Mouse (Mus musculus) stomach, postnatal 0 days (tissue): ENCODE measurements around the gene Limk1. TPM values are rescaled to one million over a fixed set of nuclear protein-coding genes. Genes with fewer than 3 reads are reported as not detected.

Source experiments
- ATAC-seq: fragments of 200-750 bp; cut with Nextera tagmentation; 2 replicates; pipeline ENCODE4 v1.8.0; 2017; ENCODE audit not compliant: low FRiP score, low TSS enrichment
- DNase-seq: peaks from one replicate; pipeline ENCODE4 v3.0.0-alpha.2; 2016; ENCODE audit warnings: low spot score
- H3K27ac ChIP-seq: fragments of 300-500 bp; sonication (generic); replicated peaks from 2 replicates; pipeline ENCODE4 v1.5.1; 2014; ENCODE audit warnings: mild to moderate bottlenecking, control low read depth
- H3K27me3 ChIP-seq: fragments of 300-500 bp; sonication (generic); 2 replicates; pipeline ENCODE4 v1.6.1; 2014; ENCODE audit warnings: low read length; ENCODE audit not compliant: control insufficient read depth, insufficient read depth
- H3K36me3 ChIP-seq: fragments of 300-500 bp; sonication (generic); 2 replicates; pipeline ENCODE4 v1.6.1; 2014; ENCODE audit warnings: low read length, mixed read lengths; ENCODE audit not compliant: control insufficient read depth, insufficient read depth
- H3K4me1 ChIP-seq: fragments of 300-500 bp; sonication (generic); replicated peaks from 2 replicates; pipeline ENCODE4 v1.6.1; 2014; ENCODE audit warnings: antibody characterized with exemption; ENCODE audit not compliant: control insufficient read depth, insufficient read depth
- H3K4me2 ChIP-seq: fragments of 300-500 bp; sonication (generic); replicated peaks from 2 replicates; pipeline ENCODE4 v1.6.1; 2014; ENCODE audit warnings: low read depth, mild to moderate bottlenecking, control low read depth, moderate library complexity
- H3K4me3 ChIP-seq: fragments of 300-500 bp; sonication (generic); 2 replicates; pipeline ENCODE4 v1.5.1; 2014; ENCODE audit warnings: low read depth, low read length, control low read depth
- H3K9ac ChIP-seq: fragments of 300-500 bp; sonication (generic); 2 replicates; pipeline ENCODE4 v1.6.1; 2014; ENCODE audit warnings: mild to moderate bottlenecking, low read length, control low read depth, mixed read lengths
- H3K9me3 ChIP-seq: fragments of 300-500 bp; sonication (generic); 2 replicates; pipeline ENCODE4 v1.6.1; 2016; ENCODE audit warnings: low read length; ENCODE audit not compliant: control insufficient read depth
- CTCF ChIP-seq: IDR thresholded peaks from 2 replicates; pipeline ENCODE4 v1.5.1; 2016; ENCODE audit warnings: antibody characterized with exemption, low read depth, mild to moderate bottlenecking, moderate library complexity
- EP300 ChIP-seq: optimal IDR thresholded peaks from 2 replicates; pipeline ENCODE3; 2016; ENCODE audit warnings: antibody characterized with exemption
- WGBS: fragments of 180-500 bp; shearing (Covaris S2); extraction: QIAGEN DNeasy Blood & Tissue Kit; methylation state at CpG from one replicate; pipeline ENCODE4 v1.1.7; 2014; 5-methylcytosine and 5-hydroxymethylcytosine counted together
- polyA plus RNA-seq: library from polyadenylated mRNA; unstranded; fragments of >200 nt; fragmentation: Nextera tagmentation; extraction: Ambion mirVana; gene quantifications from 2 replicates; pipeline ENCODE4 v1.2.1, GENCODE M21; 2015

The Limk1 gene
- 1.9 and 2.2 TPM in 2 replicates for polyA plus RNA-seq

DNA sequence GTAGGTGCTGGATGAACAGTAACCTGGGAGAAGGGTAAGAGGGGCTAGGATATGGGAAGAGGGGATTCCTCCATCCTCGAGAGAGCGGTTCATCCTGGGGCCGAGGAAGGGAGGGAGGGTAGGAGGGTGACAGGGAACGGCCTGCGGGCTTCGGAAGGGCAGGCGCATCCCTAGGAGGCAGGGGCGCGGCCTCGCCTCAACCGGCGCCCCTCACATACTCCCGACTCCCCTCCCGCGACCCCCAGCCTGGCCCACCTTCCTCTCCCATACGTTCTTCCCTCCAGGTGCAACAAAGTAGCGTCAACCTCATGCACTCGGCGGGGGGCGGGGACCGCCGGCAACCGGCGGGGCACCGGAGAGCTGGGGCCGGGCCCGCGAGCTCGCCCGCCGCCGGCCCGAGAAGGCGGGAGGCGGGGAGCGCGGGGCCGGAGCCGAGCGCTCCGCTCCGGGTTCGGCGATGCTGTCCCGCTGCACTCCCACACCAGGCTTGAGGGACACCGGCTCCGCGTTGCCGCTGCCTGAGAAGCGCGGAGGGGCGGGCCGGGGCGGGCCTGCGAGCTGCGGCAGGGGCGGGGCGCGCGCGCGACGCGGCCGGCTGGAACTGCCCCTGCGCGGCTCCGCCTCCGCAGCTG, at the start of gene Limk1:
Gene Limk1 (minus strand): TSS at position 513 of the 632 bp plus-strand sequence.
- no peaks in the 10 kb centered on the region for H3K36me3 ChIP-seq
- H3K4me1 ChIP-seq: no peaks in the 10 kb centered on the region
- H3K9me3 ChIP-seq: no peaks in the 10 kb centered on the region
- no peaks in the 10 kb centered on the region for H3K27me3 ChIP-seq
- H3K9ac ChIP-seq: peak within 1 kb of the TSS; percentile 70
- H3K4me2 ChIP-seq: peak within 1 kb of the TSS; percentile 98
- no peak for DNase-seq
- H3K4me3 ChIP-seq: peak within 1 kb of the TSS; percentile 73
- WGBS: 1% methylated on average over 40 of the region's 69 CpGs
- TF ChIP-seq CTCF (no peak), EP300 (no peak)
- H3K27ac ChIP-seq: peak within 1 kb of the TSS; percentile 67; the same call in 1 of the 2 replicates
- no peak; the same call in 1 of the 2 replicates for ATAC-seq

DNA sequence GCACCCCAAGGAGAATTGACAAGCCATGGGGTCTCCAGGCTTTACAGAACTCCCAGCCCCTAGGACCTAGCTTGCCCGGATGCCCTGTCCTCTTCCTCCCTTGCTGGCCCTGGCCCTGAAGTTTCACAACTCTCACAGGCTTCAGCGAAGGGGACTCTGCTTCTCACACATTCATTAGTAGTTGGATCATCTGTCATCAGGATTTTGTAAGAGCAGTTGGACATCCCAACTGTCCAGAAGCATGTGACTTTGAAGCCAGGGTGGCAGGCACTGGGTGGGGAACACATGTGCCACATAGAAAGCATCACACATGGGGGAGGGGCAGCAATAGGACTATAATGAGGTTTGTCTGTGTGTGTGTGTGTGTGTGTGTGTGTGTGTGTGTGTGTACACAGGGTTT, 46.5 kb upstream of the Limk1 start:
- TF ChIP-seq CTCF (no peak), EP300 (no peak)
- H3K36me3 ChIP-seq: no peaks in the 10 kb centered on the region; the same call in 1 of the 2 replicates
- no peaks in the 10 kb centered on the region for H3K9me3 ChIP-seq
- H3K4me1 ChIP-seq: 0 out of 2 replicates have a peak, but pooled peaks cover 3% of the 10 kb centered on the region
- DNase-seq: no peak
- H3K27ac ChIP-seq: no peak overlapping the region; the same call in 1 of the 2 replicates
- no peaks in the 10 kb centered on the region for H3K27me3 ChIP-seq
- no peak overlapping the region for H3K4me3 ChIP-seq
- 0 out of 2 replicates have a peak, but pooled peaks have one; percentile 16 for ATAC-seq
- WGBS: 61% methylated on average over 2 of the region's 2 CpGs
- H3K4me2 ChIP-seq: no peak overlapping the region
- H3K9ac ChIP-seq: no peak overlapping the region

DNA sequence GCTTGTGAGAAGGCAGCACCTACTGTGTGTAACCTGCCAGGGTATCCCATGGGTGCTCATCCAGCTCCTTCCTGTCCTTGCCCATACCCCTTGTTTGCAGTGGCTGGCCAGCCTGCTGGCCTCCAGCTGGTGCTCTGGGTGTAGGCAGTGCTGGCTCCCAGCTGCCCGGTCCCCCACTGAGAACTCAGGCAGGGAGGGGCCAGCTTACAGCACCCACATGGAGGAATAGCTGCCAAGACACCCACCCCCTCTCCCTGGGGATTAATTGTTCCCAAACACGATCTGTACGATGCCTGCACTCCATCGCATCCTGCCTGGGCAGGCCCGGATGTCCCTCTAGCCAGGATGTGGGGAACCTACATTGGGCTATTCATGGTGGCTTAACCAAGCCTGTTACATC, 45.7 kb upstream of the Limk1 start:
- DNase-seq (no peak), ATAC-seq (peak; percentile 46; the same call in 1 of the 2 replicates)
- no peak overlapping the region for H3K9ac ChIP-seq
- no peak overlapping the region for H3K4me2 ChIP-seq
- H3K4me3 ChIP-seq: no peak overlapping the region
- H3K9me3 ChIP-seq: no peaks in the 10 kb centered on the region
- peaks cover 2% of the 10 kb centered on the region; the same call in 1 of the 2 replicates for H3K36me3 ChIP-seq
- 37% methylated on average over 5 of the region's 5 CpGs for WGBS
- H3K27ac ChIP-seq: peak overlapping the region; percentile 13; the same call in 1 of the 2 replicates
- H3K4me1 ChIP-seq: 0 out of 2 replicates have a peak, but pooled peaks cover 3% of the 10 kb centered on the region
- H3K27me3 ChIP-seq: no peaks in the 10 kb centered on the region
- TF ChIP-seq EP300: no peak

DNA sequence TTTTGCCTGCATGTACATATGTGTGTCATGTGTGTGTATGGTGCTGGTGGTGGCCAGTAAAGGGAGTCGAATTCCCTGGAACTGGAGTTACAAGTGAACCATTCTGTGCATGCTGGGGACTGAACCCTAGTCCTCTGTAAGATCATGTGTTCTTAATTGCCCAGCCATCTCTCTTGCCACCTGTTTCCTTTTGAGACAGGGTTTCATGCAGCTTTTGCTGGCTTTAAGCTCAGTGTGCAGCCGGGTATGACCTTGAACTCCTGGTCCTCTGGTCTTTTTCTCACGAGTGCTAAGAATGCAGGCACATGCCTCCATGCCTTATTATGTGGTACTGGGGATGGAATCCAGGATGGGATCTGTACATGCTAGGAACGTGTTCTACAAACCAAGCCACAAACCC, 44.8 kb upstream of the Limk1 start:
- H3K4me3 ChIP-seq: no peak overlapping the region
- WGBS: 77% methylated on average over 4 of the region's 4 CpGs
- no peak overlapping the region for H3K4me2 ChIP-seq
- no peak for ATAC-seq
- DNase-seq: no peak
- H3K9me3 ChIP-seq: no peaks in the 10 kb centered on the region
- no peaks in the 10 kb centered on the region for H3K27me3 ChIP-seq
- H3K36me3 ChIP-seq: peaks cover 2% of the 10 kb centered on the region; the same call in 1 of the 2 replicates
- H3K4me1 ChIP-seq: 0 out of 2 replicates have a peak, but pooled peaks cover 3% of the 10 kb centered on the region
- H3K9ac ChIP-seq: no peak overlapping the region
- TF ChIP-seq CTCF (no peak), EP300 (no peak)
- no peak overlapping the region for H3K27ac ChIP-seq

DNA sequence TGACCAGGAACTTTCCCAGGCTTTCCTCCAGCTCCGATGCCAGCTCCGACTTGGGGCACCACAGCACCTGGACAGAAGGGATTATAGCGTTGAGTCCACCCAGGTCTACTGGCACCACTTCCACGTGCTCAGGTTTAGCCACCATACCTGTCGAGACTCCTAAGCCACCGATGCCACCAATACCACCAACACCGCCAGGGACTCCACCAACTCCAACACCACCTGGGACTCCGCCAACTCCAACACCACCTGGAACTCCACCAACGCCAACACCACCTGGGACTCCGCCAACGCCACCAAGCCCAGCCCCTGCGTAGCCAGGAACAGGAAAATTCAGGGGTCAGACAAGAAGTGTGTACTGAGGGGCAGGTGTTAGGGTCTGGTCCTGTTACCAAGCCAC, 40.7 kb upstream of the Limk1 start:
- Histone ChIP-seq H3K9ac (no peak overlapping the region), H3K4me2 (no peak overlapping the region), H3K27me3 (no peaks in the 10 kb centered on the region), H3K27ac (no peak overlapping the region), H3K9me3 (no peaks in the 10 kb centered on the region), H3K4me1 (0 out of 2 replicates have a peak, but pooled peaks cover 2% of the 10 kb centered on the region), H3K4me3 (no peak overlapping the region), H3K36me3 (peaks cover 4% of the 10 kb centered on the region; the same call in 1 of the 2 replicates)
- DNase-seq (no peak), ATAC-seq (no peak)
- TF ChIP-seq EP300 (no peak), CTCF (no peak)
- 93% methylated on average over 12 of the region's 12 CpGs for WGBS

- ATAC-seq: no peak
- DNase-seq: no peak
- Histone ChIP-seq H3K4me1 (no peaks in the 10 kb centered on the region), H3K36me3 (peaks cover 4% of the 10 kb centered on the region; the same call in 1 of the 2 replicates), H3K9me3 (no peaks in the 10 kb centered on the region), H3K4me3 (no peak overlapping the region), H3K4me2 (no peak overlapping the region), H3K9ac (no peak overlapping the region), H3K27me3 (no peaks in the 10 kb centered on the region), H3K27ac (no peak overlapping the region)
- TF ChIP-seq EP300: no peak
- no peak for TF ChIP-seq CTCF
- WGBS: 49% methylated on average over 3 of the region's 3 CpGs
These were observed 40.1 kb upstream of the Limk1 start for GRCm38 (mm10) chr5:134728535-134728934.
